Mouse (Mus musculus): Measurements from ENCODE around the gene Ubxn1.

DNA sequence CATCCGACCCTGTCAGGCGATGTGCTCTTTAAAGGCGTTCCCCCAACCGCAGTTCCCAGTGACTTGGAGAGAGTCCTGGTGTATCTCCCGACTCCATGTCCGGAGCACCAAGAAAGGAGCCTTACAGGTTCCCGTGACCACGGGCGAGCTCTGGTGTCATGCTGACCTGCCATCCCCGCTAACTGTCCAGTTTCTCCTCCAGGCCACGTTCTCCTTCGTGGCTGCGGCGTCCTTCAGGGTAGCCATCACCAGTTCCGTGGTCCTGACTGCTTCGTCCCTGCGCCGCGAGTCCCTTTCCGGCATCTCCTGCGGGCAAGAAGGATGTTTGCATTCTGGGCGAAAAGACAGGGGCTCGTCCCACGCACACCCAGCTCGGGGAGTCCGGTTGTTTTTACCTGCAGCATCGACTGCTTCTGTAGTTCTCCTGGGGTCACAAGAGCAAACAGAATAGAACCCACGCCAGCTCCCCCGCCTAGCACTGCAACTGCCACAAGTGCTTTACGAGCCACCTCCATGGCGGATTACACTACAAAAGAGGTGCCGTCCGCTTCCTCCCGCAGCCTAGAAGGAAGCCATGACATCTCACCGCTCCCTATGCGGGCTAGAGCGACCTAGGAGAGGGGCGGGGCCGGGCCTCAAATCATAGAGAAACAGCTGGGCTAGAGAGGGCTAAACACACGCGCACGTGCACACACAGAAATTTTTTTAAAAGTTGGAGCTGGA lies 9.2 kb downstream of the Ubxn1 start, which contains the start of gene Uqcc3:
- TF ChIP-seq CTCF (conservative IDR thresholded peaks at IDR 0.05; ENCODE audit: insufficient read depth, insufficient read length, low read depth, low read length), result no peak
- peak; percentile 27 for TF ChIP-seq POLR2A (IDR thresholded peaks at IDR 0.05; ENCODE audit: low read depth, low read length)
